Mouse (Mus musculus): ENCODE measurements at regions not wholly inside any gene's neighbourhood (a gene's known extent, or its start where the extent isn't known, plus 50 kb on each side); places are given as distances from the start of the nearest gene placed in this dataset.

DNA sequence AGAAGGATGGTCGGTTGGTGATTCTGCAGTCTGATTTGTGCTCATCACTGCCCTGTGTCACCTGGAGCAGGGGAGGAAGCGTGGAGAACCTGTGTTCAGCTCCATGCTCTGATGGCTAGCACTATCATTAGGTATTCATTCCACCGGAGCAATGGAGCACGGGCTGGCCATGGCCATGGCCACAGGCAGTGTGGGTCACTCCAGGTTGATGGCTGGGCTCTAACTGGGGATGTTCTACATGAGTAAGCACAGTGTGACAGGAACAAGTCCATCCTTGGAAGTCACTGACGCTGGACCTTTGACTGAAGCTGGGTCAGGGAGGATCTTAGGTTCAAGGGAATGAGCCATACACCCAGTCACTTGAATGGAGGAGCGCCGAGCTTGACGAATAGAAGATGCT, 154.7 kb downstream of the Zfp281 start:
- Histone ChIP-seq H3K9me3 (replicated peaks; ENCODE audit: low read length) (no peaks in the 10 kb centered on the region), H3K4me3 (replicated peaks in 1 of 3; ENCODE audit: low read depth in 2 of 3, low read length in 2 of 3, poor library complexity in 1 of 3) (no peak overlapping the region), H3K4me2 (ENCODE audit: insufficient read depth, low read depth, poor library complexity, severe bottlenecking) (no peak overlapping the region), H3K79me2 (replicated peaks; ENCODE audit: control insufficient read depth, extremely low read depth, insufficient read depth, poor library complexity, severe bottlenecking) (no peaks in the 10 kb centered on the region), H3K27ac (ENCODE audit: insufficient read depth, low read depth) (no peak overlapping the region), H3K36me3 (replicated peaks in 1 of 2; ENCODE audit: control insufficient read depth in 1 of 2, insufficient read depth in 1 of 2, low read length in 1 of 2) (no peaks in the 10 kb centered on the region), H3K9ac (ENCODE audit: insufficient read depth, low read depth) (no peak overlapping the region), H3K27me3 (replicated peaks) (no peaks in the 10 kb centered on the region), H3K4me1 (ENCODE audit: control insufficient read depth in 1 of 2, insufficient read depth in 2 of 2) (peaks cover 0 to 3% of the 10 kb centered on the region in 2 experiments; a peak in 1 of 4 replicates)
- no peak for DNase-seq (ENCODE audit: extremely low read depth)
- dilution Hi-C loops (cut with MboI; ENCODE audit: extremely low pct_ligation_motif_present, extremely low pct_unique_long_range_greater_than_20kb, low sequenced_read_pairs) (no loop called here), in situ Hi-C loops (cut with MboI; ENCODE audit: low pct_ligation_motif_present, low pct_unique_long_range_greater_than_20kb, low sequenced_read_pairs) (no loop called here)
- no peak for TF ChIP-seq IRF4 (IDR thresholded peaks at IDR 0.05; ENCODE audit: low read depth, low read length)
- no peak for TF ChIP-seq ZNF384 (IDR thresholded peaks at IDR 0.05; ENCODE audit: low read depth, low read length)
- TF ChIP-seq KAT2A (IDR thresholded peaks at IDR 0.05; ENCODE audit: insufficient replicate concordance, low read length) = no peak
- no peak for TF ChIP-seq CHD1 (IDR thresholded peaks at IDR 0.05; ENCODE audit: low read depth, low read length)
- TF ChIP-seq ZC3H11A (IDR thresholded peaks at IDR 0.05; ENCODE audit: low read depth, low read length) = no peak
- no peak for TF ChIP-seq GABPA (IDR thresholded peaks at IDR 0.05; ENCODE audit: insufficient replicate concordance, low read depth, low read length)
- TF ChIP-seq NELFE (IDR thresholded peaks at IDR 0.05; ENCODE audit: low read depth, low read length) = no peak
- TF ChIP-seq CHD2 (IDR thresholded peaks at IDR 0.05; ENCODE audit: low read length) = no peak
- no peak for TF ChIP-seq E2F4 (IDR thresholded peaks at IDR 0.05; ENCODE audit: insufficient replicate concordance, low read depth, low read length)
- no peak for TF ChIP-seq TBP (conservative IDR thresholded peaks at IDR 0.05; ENCODE audit: low read depth, low read length)
- TF ChIP-seq ZKSCAN1 (IDR thresholded peaks at IDR 0.05; ENCODE audit: borderline replicate concordance, low read depth, low read length) = no peak
- no peak for TF ChIP-seq MAX (IDR thresholded peaks at IDR 0.05; ENCODE audit: low read length)
- no peak for TF ChIP-seq TCF12 (IDR thresholded peaks at IDR 0.05; ENCODE audit: low read depth, low read length)
- no peak for TF ChIP-seq RAD21 (IDR thresholded peaks at IDR 0.05; ENCODE audit: low read depth, low read length)
- TF ChIP-seq CTCF (conservative IDR thresholded peaks at IDR 0.05 in 1 of 2, IDR thresholded peaks at IDR 0.05 in 1 of 2; ENCODE audit: low read depth in 2 of 2, low read length in 2 of 2) = no peak

- DNase-seq (ENCODE audit: extremely low read depth) = no peak
- no peak for TF ChIP-seq USF1 (IDR thresholded peaks at IDR 0.05; ENCODE audit: low read depth, low read length)
- TF ChIP-seq HCFC1 (IDR thresholded peaks at IDR 0.05; ENCODE audit: low read depth, low read length) = no peak
- TF ChIP-seq NRF1 (IDR thresholded peaks at IDR 0.05; ENCODE audit: low read depth, low read length) = peak; percentile 72
- no peak for TF ChIP-seq IRF4 (IDR thresholded peaks at IDR 0.05; ENCODE audit: low read depth, low read length)
- no peak for TF ChIP-seq MAX (IDR thresholded peaks at IDR 0.05; ENCODE audit: low read length)
- TF ChIP-seq EP300 (IDR thresholded peaks at IDR 0.05; ENCODE audit: low read length) = no peak
- no peak for TF ChIP-seq ZC3H11A (IDR thresholded peaks at IDR 0.05; ENCODE audit: low read depth, low read length)
- peak; percentile 81 for TF ChIP-seq BHLHE40 (IDR thresholded peaks at IDR 0.05; ENCODE audit: low read depth, low read length)
- in situ Hi-C loops (cut with MboI; ENCODE audit: low pct_ligation_motif_present, low pct_unique_long_range_greater_than_20kb, low sequenced_read_pairs) = no loop called here
- H3K79me2 ChIP-seq (replicated peaks; ENCODE audit: control insufficient read depth, extremely low read depth, insufficient read depth, poor library complexity, severe bottlenecking) = no peaks in the 10 kb centered on the region
- H3K4me3 ChIP-seq (replicated peaks in 1 of 3; ENCODE audit: low read depth in 2 of 3, low read length in 2 of 3, poor library complexity in 1 of 3) = no peak overlapping the region
- dilution Hi-C loops (cut with MboI; ENCODE audit: extremely low pct_ligation_motif_present, extremely low pct_unique_long_range_greater_than_20kb, low sequenced_read_pairs) = no loop called here
- H3K9ac ChIP-seq (ENCODE audit: insufficient read depth, low read depth) = no peak overlapping the region
- H3K36me3 ChIP-seq (replicated peaks in 1 of 2; ENCODE audit: control insufficient read depth in 1 of 2, insufficient read depth in 1 of 2, low read length in 1 of 2) = no peaks in the 10 kb centered on the region
- H3K4me2 ChIP-seq (ENCODE audit: insufficient read depth, low read depth, poor library complexity, severe bottlenecking) = peak overlapping the region; percentile 54
- H3K9me3 ChIP-seq (replicated peaks; ENCODE audit: low read length) = no peaks in the 10 kb centered on the region
- peaks cover 0 to 3% of the 10 kb centered on the region in 2 experiments; a peak in 1 of 4 replicates for H3K4me1 ChIP-seq (ENCODE audit: control insufficient read depth in 1 of 2, insufficient read depth in 2 of 2)
- no peak overlapping the region for H3K27ac ChIP-seq (ENCODE audit: insufficient read depth, low read depth)
- no peaks in the 10 kb centered on the region for H3K27me3 ChIP-seq (replicated peaks)
Measured at GRCm38 (mm10) chr1:136781561-136782025, 156.9 kb downstream of the Zfp281 start.

Data from CH12.LX (cell line).